Mouse (Mus musculus) left cerebral cortex, postnatal 14 days (tissue): ENCODE results near the gene Frmd6. TPM values are rescaled to one million over a fixed set of nuclear protein-coding genes. Genes with fewer than 3 reads are reported as not detected.

Experiments
- DNase-seq, 2 experiments: peaks; one replicate each; pipeline ENCODE4 v3.0.0; 2021 to 2022; ENCODE audit warnings: low spot score in 2 of 2, mixed read lengths in 1 of 2
- intact Hi-C: fragments of 180-260 bp; cut with DNase I; formaldehyde crosslinking; loops from one replicate; pipeline ENCODE4 v1.15.1; 2025
- total RNA-seq, 2 experiments: library from RNA; stranded (reverse); gene quantifications; 2 replicates each; pipeline ENCODE4 v1.2.3; 2021

Frmd6 gene
- total RNA-seq, 2 experiments from 2014 or later, result 20.8 to 28.5 TPM

DNA sequence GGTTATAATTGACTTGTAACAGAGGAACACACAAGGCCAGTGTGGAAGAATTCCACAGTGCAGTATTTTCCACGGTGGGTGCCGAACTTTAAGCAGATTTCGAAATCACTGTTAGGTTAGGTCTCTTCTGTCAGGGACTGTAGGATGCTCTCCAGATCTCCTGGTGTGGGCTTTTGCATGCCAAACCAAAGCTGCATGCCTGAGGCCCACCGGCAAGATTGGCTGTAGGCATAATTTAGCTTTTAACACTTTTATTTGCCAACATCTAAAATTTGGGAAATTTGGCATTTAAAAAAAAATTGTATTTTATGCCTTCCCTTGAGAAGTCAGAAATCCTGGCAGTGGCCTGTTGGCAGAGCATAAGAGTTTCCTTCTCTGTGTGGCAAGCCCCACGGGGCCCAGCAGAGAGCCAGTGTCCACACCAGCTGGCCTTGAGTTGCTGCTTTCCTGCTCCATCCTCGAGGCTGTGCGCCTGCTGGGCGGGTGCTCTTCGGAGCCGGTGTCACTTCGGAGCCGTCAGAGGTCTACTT is 12.5 kb downstream of the Frmd6 start:
- intact Hi-C loops, result no loop called here
- DNase-seq, result no peak

DNA sequence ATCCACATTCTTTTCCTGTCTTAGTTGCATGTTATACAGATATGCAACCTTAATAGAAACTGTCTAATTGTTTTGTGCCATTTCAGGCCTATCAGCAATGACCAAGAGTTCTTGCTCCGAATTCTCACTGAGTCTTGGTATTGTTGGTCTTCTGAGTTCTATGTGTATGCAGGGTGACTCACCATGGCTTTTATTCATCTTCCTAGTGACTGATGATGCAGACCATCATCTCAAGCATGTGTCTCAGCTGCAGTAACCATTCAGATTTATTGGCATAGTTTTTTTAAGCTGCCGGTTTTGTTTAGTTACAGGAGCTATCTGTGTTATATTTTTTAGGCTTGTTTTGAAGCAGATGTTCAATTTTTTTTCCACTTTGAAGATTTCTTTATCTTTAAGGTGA is 20.1 kb downstream of the Frmd6 start:
- intact Hi-C loops, result no loop called here
- DNase-seq, result peak in 1 of 2 experiments; percentile 55

DNA sequence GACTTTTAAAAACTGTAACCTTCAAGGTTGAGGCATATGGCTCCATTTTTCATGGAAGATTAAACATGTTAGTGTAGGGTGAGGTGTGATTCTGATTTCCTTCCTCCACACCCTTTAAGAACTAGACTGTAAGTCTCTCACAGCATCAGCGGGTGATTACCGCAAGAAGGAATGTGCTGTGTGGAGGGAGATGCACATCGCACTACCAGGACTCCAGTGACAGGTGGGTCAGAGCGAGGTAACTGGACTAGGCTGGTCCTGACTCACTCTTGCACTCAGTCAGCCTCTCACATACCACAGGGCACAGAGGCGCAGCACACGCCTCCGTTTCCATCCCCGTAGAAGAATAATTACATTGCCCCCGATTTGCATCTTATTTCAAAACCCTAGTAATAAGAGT is 23.7 kb downstream of the Frmd6 start:
- intact Hi-C loops, result no loop called here
- no peak for DNase-seq

DNA sequence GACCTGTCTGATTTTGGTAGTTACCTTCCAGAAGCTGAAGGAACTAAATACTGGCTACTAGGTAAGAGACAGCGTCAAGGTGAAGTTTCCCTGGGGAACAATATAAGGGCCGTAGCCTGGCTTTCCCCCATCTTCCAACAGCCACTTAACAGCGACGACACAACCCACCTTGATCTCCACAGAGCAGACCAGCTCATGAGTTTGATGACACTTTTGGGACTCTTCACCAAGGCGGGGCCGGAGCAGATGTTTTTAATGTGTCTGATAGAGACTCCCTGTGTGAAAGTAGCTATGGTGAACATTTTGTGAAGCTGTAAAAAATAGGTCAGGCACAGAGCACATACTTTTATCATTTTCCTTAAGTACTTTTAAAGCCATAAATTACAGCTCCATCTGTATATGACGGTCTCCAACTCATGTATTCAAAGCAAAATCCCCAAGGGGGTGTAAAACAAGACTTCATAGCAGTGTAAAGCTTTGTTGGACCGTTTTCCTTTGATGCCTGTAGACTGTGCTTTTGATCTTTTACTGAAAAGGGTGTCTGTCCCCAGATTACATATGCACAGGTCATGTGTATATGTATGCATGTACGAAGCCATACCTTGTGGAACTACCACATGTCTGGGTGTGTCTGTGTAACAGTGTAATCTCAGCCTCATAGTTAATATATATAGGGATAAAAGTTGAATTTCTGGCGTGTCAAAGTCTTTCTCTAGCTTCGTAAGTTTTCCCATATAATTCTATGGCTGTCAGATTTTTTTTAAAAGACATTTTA is 24.4 kb downstream of the Frmd6 start:
- DNase-seq, result no peak
- intact Hi-C loops, result no loop called here

DNA sequence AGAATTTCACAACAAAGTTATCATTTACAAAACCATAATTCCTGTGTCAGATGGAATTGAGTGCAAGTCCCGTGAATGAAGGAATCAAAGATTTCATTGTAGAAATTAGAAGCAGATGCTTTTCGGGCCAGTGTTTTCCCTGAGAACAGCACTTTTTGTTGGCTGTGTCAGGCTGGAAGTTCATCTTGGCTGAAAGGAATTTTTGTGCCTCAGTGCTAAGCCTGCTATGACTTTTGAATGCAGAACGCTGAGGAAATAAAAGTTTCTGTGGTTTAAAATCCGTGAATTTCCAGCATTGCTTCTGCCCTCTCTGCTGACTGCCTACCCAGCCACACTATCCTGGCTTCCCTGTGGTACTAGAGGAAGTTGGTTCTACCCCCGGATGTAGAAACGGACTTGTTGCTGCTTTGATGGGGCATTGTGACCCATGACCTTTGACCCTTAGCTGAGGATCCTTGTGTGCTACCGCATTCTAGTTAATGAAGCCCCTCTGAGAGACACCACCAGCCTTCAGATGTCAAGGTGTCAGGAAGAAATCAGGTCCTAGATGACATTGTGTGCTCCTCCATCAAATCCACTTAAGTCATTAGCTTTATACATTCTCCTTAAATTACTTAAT is 26.1 kb downstream of the Frmd6 start:
- intact Hi-C loops, result no loop called here
- DNase-seq, result no peak

DNA sequence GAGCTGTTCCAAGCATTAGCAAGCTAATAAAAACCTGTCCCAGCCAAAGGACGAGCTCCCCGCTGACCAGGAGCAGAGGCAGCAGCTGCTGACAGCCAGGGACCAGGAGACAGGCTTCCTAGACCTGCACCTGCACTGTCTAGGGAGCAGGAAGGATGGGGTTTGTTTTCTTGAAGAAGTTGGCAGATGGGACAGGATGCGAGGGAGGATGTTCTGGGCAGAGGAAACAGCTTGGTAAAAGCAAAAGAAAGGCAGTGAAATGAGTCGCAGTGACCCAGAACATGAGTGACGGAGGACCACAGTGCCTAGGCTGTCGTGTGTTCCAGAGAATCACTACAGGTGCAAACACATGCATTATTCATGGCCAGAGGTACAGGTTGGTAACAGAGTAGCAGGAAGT is 27.7 kb downstream of the Frmd6 start:
- intact Hi-C loops, result no loop called here
- DNase-seq, result peak; percentile 21 to 41

DNA sequence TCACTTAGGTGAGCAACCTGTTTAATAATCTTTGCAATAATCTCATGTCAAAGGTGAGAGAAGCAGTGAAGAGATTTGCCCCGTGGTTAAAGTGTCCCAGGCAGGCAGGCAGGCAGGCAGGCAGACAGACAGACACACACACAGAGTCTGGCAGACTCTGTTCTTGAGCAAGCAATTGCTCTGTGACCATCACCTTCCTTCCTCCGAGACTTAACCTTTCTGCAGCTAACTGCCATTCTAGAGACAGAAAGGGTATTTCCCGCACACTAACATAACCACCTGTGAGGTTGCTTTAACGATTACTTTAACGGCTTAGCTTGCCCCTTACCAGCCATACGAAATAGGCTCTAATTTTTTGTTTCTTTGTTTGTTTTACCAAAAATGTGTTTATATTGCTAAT is 30.4 kb downstream of the Frmd6 start:
- intact Hi-C loops, result no loop called here
- no peak for DNase-seq

DNA sequence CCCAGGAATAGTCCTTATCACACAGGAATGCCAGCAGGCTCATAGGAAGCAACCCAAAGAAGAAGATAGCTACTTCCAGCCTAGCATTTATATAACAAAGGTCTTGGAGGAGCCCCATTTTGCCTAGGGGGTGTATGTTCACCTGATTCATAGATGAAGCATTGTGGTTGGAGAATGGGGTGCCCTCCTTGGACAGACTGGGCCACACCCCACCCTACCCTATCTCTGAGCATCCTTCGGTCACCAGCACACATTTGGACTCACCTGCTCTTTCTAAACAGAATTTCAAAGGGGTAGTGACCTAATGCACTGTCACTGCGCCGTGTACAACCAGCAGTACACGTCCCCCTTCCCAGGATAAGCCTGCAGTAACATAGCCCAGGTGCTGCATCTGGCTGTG is 31.5 kb downstream of the Frmd6 start:
- DNase-seq, result no peak
- intact Hi-C loops, result no loop called here

DNA sequence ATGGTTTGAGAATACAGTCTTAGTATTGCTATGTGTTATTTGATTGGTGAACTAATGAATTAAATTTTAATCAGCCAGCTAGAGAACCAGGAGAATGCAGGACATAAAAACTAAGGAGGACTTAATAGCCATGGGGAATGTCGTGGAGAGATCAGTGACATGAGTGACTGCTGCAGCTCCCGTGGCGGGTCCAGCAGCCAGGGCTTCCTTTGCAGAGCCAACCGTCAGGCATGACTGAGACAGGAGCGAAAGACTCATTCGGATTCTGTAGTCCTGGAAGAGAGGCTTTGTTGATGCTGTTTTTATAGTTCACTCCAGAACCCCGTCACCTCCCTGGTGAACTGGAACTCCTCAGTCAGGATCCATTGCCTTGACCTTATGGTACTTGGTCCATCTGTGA is 38.0 kb downstream of the Frmd6 start:
- no peak for DNase-seq

DNA sequence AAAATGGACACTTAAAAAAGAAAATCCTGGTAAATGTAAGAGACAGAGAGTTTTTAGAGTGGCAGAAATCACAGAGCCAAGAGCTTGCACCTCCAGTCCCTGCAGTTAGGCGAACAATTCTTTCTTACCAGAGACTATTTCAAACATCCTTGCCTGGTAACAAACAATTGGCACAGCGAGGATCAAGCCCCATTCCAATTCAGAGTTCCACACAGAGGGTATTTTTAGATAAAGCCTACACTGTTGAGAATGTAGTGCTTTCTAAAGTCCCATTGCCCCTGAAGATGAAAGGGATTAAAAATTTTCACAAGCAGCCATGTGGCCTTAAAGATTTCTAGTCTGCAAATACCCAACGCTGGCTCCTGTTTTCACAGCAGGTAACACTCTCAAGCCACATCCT is 42.5 kb downstream of the Frmd6 start:
- intact Hi-C loops, result no loop called here
- no peak for DNase-seq

More for the DNA sequence above, 38.0 kb downstream of the Frmd6 start:
- intact Hi-C loops, result no loop called here

DNA sequence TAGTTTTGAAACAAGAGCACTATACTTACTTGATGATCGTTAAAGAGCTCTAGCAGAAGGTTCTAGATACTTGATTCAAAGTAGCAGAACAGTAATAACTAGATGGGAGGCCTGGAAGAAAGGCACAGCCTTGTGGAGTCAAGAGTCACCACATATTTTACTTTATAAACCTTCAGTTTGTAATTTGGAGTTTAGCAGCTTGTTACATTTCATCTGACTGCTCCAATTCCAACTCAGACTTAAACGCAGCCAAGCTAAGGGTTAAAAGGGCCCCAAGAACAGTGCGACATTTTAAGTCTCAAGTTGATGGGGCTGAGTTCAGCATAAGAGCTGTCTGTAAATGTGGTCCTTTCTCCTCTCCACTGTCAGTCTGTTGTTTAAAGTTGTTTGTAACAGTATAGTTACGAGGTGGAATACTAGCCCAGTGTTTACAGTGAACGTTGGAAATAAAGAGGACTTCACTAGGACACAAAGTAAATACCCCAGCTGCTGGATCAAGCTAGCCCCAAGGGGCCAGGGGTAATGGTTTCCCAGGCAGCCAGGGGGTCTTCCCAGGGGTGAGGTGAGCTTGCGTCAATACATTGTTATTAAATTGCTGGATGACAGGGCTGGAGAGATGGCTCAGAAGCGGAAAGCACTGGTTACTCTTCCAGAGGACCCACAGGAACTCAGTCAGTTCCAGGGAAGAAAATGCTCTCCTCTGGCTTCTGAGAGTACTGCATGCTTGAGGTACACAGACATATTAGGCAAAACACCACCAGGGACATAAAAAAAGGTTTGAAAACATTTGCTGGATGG is 43.1 kb downstream of the Frmd6 start:
- no peak for DNase-seq
- intact Hi-C loops, result no loop called here

DNA sequence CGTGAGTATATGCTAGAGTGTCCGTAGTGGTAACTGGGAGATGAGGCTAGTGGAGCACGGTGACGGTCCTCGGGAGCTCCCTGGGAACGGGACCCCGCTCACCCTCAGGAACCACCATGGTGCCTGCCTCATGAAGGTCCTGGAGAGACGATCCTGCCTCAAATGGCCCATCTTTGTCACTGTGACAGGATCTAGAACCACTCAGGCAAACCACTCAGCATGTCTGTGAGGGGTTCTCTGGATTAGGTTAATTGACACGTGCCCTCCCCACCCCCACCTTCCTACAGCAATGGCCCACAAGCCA is 43.6 kb downstream of the Frmd6 start:
- no peak for DNase-seq
- intact Hi-C loops, result no loop called here

DNA sequence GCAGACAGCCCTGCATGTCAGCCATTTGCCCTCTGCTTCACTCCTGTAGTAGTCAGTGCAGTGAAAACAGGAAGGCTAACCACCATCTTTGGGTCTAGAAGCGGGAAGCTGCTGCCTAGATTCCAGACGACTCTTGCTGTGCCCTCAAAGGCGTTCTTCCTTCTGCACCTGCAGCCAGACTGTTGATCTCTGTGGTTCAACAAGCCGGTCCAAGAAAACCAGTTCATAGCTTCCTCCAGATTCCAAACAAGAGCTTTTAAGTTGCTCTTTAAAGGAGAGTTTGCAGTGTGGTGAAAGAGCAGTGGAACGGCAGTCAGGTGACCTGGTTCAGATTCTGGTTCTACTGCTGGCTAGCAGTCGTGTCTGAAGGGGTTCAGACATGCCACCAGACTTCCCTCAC is 48.2 kb downstream of the Frmd6 start:
- intact Hi-C loops, result no loop called here
- no peak for DNase-seq

DNA sequence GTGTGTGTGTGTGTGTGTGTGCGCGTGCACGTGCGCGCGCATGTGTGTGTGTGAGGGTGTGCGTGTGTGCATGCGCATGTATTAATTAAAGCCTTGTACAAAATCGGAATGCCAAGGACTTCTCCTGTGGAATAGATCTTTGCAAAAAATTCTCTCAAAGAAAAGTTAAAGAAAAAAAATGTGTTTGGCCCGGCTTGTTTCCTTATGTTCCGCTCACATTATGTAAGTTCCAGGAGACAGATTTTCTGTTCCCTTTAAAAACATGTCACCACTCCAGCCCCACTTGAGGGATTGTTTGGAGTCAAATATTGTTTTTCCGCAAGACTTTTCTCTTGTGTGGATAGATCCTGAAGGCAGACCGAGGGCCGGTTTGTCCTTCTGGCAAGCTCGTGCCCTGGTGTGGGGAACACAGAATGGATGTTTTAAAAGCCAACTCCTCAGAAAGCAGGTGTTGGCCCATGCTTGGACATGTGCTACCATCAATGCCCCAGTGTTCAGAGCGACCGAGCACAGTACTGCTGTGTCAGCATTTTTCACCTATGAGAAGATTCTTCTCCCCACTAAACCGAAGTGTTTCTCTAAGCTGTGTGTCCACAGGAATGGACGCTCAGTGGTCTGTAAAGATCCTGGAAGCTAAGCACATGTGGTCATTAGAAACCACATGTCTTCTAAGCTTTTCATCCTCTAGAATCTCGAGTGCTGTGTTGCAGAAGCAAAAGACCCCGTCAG is 51.1 kb downstream of the Frmd6 start:
- no peak for DNase-seq

DNA sequence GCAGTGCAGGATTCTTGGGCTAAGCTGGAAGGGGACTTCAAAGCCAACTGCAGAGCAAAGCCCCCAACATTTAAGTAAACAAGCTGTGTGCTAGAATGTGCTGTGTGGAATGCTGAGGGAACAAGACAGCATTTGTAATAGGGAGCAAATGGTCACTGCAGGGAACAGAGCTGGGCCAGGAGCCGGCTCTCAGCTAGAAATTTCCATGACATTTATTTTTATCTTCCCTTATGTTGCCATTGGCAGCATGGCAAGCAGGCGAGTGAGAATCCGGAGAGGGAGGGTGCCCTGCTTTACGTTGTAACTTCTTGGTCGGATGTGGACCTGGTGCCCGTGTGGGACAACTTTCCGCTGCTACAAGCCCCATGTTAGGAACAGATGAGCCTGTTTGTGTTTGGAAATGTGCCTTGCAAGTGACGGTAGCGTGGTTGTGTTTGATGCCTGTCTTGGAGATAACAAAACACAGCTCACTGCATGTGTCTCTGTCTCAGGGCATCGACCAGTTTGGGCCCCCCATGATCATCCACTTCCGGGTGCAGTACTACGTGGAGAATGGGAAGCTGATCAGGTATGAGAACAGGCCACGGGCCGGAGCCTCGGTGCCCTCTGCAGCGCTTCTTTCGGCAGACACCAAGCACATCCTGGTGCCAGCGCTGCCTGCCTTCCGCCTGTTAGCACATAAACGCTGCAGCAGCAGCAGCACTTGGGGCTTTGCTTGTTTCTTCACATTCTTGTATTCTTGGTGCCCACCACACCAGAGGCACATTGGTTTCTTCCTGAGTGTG is 52.8 kb downstream of the Frmd6 start:
- DNase-seq, result peak; percentile 40 to 46
- intact Hi-C loops, result no loop called here

More for the DNA sequence above, 51.1 kb downstream of the Frmd6 start:
- intact Hi-C loops, result no loop called here

DNA sequence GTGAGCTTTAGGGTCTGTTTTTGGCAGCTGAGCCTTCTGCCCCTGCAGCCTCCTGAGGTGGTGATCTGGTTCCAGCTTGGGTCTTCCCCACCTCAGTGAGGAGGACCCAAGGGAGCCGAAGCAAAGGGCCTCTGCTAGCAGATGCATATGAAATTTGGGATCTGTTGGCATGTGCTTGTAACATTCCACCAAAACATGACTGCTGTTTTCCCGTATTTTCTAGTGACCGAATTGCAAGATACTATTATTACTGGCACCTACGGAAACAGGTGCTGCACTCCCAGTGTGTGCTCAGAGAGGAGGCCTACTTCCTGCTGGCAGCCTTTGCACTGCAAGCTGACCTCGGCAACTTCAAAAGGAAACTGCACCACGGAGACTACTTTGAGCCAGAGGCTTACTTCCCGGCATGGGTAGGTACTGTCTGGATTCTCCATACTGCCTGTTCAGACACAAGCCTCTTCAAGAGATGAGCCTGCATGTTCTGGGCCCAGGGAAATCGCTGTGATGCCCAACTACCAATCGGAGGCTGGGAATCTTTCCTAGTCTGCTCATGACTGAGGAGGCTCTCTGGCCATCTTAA is 55.2 kb downstream of the Frmd6 start:
- intact Hi-C loops, result no loop called here
- DNase-seq, result no peak

DNA sequence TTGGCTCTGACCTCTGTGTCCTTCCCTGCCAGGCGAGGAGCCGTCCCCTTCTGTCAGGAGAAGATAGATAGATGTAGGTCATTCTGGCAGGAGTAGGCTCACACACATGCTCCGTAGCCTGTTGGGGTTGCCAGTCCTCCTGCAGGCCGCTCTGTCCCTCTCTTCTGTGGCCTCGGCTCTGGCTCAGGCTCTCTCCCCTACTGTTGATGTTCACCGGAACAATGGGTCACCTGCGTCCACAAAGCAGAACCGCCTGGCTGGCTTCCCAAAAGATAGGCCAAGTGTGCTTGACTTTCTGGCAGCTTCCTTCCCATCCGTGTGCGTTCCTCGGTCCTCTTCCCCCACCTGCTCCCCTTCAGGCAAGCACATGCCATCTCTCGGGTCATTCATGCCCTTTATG is 56.0 kb downstream of the Frmd6 start:
- intact Hi-C loops, result no loop called here
- DNase-seq, result no peak

DNA sequence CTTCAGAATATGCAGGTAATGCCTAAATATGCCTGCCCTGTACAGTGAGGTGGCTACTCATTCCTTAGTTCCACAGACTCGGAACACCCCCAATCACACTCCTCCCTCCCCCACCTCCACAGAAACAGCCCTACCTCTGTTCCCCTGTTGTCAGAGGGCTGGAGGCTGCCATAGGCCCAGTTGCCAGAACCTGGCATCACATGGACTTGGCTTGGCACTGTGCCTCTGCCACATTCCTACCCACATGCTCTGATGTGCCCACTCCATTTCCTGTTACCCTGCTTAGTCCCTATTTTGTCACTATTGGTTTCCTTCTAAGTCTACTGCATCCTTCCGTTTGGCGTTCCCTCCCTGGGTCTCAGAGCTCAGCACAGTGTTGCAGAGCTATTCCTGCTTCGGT is 56.5 kb downstream of the Frmd6 start:
- intact Hi-C loops, result no loop called here
- DNase-seq, result peak; percentile 27 to 50

DNA sequence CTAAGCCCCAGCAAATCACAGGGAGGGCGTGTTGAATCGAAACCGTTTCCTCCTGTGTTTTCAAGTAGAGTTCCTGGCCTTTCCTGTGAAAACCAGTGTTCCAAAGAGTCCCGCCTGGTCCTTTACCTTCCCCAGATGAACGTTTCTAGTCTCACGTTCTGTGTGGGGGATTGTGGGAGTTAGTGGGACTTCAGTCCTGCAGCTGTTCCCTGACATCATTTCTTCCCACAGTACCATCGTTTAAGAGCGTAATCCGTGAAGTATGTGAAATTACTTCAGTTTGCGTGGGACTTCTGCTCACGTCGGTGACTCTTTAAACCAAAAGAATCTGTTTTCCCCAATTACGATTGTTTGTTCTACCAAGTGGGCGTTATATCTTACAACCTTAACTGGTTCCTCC is 57.8 kb downstream of the Frmd6 start:
- intact Hi-C loops, result no loop called here

More for the DNA sequence above, 57.8 kb downstream of the Frmd6 start:
- no peak for DNase-seq
